Mouse (Mus musculus): ENCODE results near the gene Tmem80. TPM values are rescaled to one million over a fixed set of nuclear protein-coding genes. Genes with fewer than 3 reads are reported as not detected.

Tmem80 gene
- polyA plus RNA-seq, 1 experiment from 2014 or later = 54.4 TPM

- Histone ChIP-seq H3K9ac (no peak overlapping the region), H3K4me1 (0 out of 2 replicates have a peak, but pooled peaks cover 6% of the 10 kb centered on the region), H3K4me3 (replicated peaks) (no peak overlapping the region), H3K9me3 (replicated peaks) (no peaks in the 10 kb centered on the region), H3K4me2 (no peak overlapping the region), H3K27me3 (peaks cover 22% of the 10 kb centered on the region), H3K36me3 (no peaks in the 10 kb centered on the region), H3K27ac (no peak overlapping the region)
- no peak for ATAC-seq (replicated peaks; ENCODE audit: low FRiP score)
- 85% methylated on average over 4 of the region's 4 CpGs for WGBS
Observed at GRCm38 (mm10) chr7:141367358-141367757, 39.8 kb downstream of the Tmem80 start.

GRCm38 (mm10) chr7:141369918-141370317 is 42.4 kb downstream of the Tmem80 start:
- Histone ChIP-seq H3K9me3 (replicated peaks) (no peaks in the 10 kb centered on the region), H3K4me2 (no peak overlapping the region), H3K27ac (0 out of 2 replicates have a peak overlapping the region, but pooled peaks have one; percentile 13), H3K36me3 (no peaks in the 10 kb centered on the region), H3K9ac (no peak overlapping the region), H3K4me1 (0 out of 2 replicates have a peak, but pooled peaks cover 6% of the 10 kb centered on the region), H3K4me3 (replicated peaks) (no peak overlapping the region), H3K27me3 (peaks cover 9% of the 10 kb centered on the region; the same call in 1 of the 2 replicates)
- no peak for ATAC-seq (replicated peaks; ENCODE audit: low FRiP score)
- WGBS = 66% methylated on average over 5 of the region's 5 CpGs

GRCm38 (mm10) chr7:141371942-141372595 is 44.5 kb downstream of the Tmem80 start:
- H3K36me3 ChIP-seq = no peaks in the 10 kb centered on the region
- H3K4me2 ChIP-seq = no peak overlapping the region
- 0 out of 2 replicates have a peak, but pooled peaks cover 6% of the 10 kb centered on the region for H3K4me1 ChIP-seq
- H3K9me3 ChIP-seq (replicated peaks) = no peaks in the 10 kb centered on the region
- no peaks in the 10 kb centered on the region for H3K27me3 ChIP-seq
- no peak for ATAC-seq (replicated peaks; ENCODE audit: low FRiP score)
- 43% methylated on average over 6 of the region's 6 CpGs for WGBS
- no peak overlapping the region for H3K4me3 ChIP-seq (replicated peaks)
- H3K27ac ChIP-seq = peak overlapping the region; percentile 45
- H3K9ac ChIP-seq = no peak overlapping the region

- 62% methylated on average over 6 of the region's 6 CpGs for WGBS
- ATAC-seq (replicated peaks; ENCODE audit: low FRiP score) = no peak
- Histone ChIP-seq H3K27me3 (no peaks in the 10 kb centered on the region), H3K27ac (no peak overlapping the region), H3K36me3 (no peaks in the 10 kb centered on the region), H3K9me3 (replicated peaks) (no peaks in the 10 kb centered on the region), H3K4me1 (0 out of 2 replicates have a peak, but pooled peaks cover 6% of the 10 kb centered on the region), H3K4me3 (replicated peaks) (no peak overlapping the region), H3K9ac (no peak overlapping the region), H3K4me2 (no peak overlapping the region)
Observed at GRCm38 (mm10) chr7:141373611-141374010, 46.1 kb downstream of the Tmem80 start.

GRCm38 (mm10) chr7:141374399-141374798 is 46.9 kb downstream of the Tmem80 start:
- Histone ChIP-seq H3K4me2 (no peak overlapping the region), H3K4me3 (replicated peaks) (no peak overlapping the region), H3K9me3 (replicated peaks) (no peaks in the 10 kb centered on the region), H3K36me3 (no peaks in the 10 kb centered on the region), H3K4me1 (0 out of 2 replicates have a peak, but pooled peaks cover 6% of the 10 kb centered on the region), H3K27me3 (no peaks in the 10 kb centered on the region), H3K27ac (no peak overlapping the region), H3K9ac (no peak overlapping the region)
- no peak for ATAC-seq (replicated peaks; ENCODE audit: low FRiP score)

- H3K4me1 ChIP-seq = no peaks in the 10 kb centered on the region
- H3K27me3 ChIP-seq = 0 out of 2 replicates have a peak, but pooled peaks cover 4% of the 10 kb centered on the region
- no peak overlapping the region for H3K4me3 ChIP-seq (replicated peaks)
- no peak overlapping the region for H3K9ac ChIP-seq
- no peak for ATAC-seq (replicated peaks; ENCODE audit: low FRiP score)
- WGBS = 39% methylated on average over 4 of the region's 4 CpGs
- no peaks in the 10 kb centered on the region for H3K36me3 ChIP-seq
- H3K9me3 ChIP-seq (replicated peaks) = no peaks in the 10 kb centered on the region
- no peak overlapping the region for H3K27ac ChIP-seq
- H3K4me2 ChIP-seq = no peak overlapping the region
Observed at GRCm38 (mm10) chr7:141379584-141379983, 52.0 kb downstream of the Tmem80 start.

GRCm38 (mm10) chr7:141381068-141381835 is 53.7 kb downstream of the Tmem80 start:
- no peak overlapping the region for H3K4me2 ChIP-seq
- no peak overlapping the region for H3K27ac ChIP-seq
- 78% methylated on average over 4 of the region's 4 CpGs for WGBS
- no peak overlapping the region for H3K4me3 ChIP-seq (replicated peaks)
- H3K27me3 ChIP-seq = 0 out of 2 replicates have a peak, but pooled peaks cover 4% of the 10 kb centered on the region
- H3K9ac ChIP-seq = no peak overlapping the region
- no peak for ATAC-seq (replicated peaks; ENCODE audit: low FRiP score)
- H3K9me3 ChIP-seq (replicated peaks) = no peaks in the 10 kb centered on the region
- no peaks in the 10 kb centered on the region for H3K4me1 ChIP-seq
- H3K36me3 ChIP-seq = no peaks in the 10 kb centered on the region

Other genes with a start within 250 kb of the Tmem80 start
- gene Pkp3, start 249.5 kb upstream of the Tmem80 start, polyA plus RNA-seq (2015; fragmentation: Nextera tagmentation; extraction: Ambion mirVana) = 7.8 and 7.9 TPM in 2 replicates
- gene Sigirr, start 227.2 kb upstream of the Tmem80 start, polyA plus RNA-seq (2015; fragmentation: Nextera tagmentation; extraction: Ambion mirVana) = 20.8 and 24.7 TPM in 2 replicates
- 6.0 TPM in 2 replicates for gene Ano9, start 209.9 kb upstream of the Tmem80 start, polyA plus RNA-seq (2015; fragmentation: Nextera tagmentation; extraction: Ambion mirVana)
- 79.9 and 83.4 TPM in 2 replicates for gene Ptdss2, start 205.4 kb upstream of the Tmem80 start, polyA plus RNA-seq (2015; fragmentation: Nextera tagmentation; extraction: Ambion mirVana)
- gene Rnh1, start 154.9 kb upstream of the Tmem80 start, polyA plus RNA-seq (2015; fragmentation: Nextera tagmentation; extraction: Ambion mirVana) = 115 and 122 TPM in 2 replicates
- 92.1 and 98.0 TPM in 2 replicates for gene Hras, start 133.7 kb upstream of the Tmem80 start, polyA plus RNA-seq (2015; fragmentation: Nextera tagmentation; extraction: Ambion mirVana)
- 10.3 and 13.9 TPM in 2 replicates for gene Lrrc56, start 133.6 kb upstream of the Tmem80 start, polyA plus RNA-seq (2015; fragmentation: Nextera tagmentation; extraction: Ambion mirVana)
- gene Lmntd2, start 113.7 kb upstream of the Tmem80 start, polyA plus RNA-seq (2015; fragmentation: Nextera tagmentation; extraction: Ambion mirVana) = 3.4 and 3.5 TPM in 2 replicates
- gene Rassf7, start 111.9 kb upstream of the Tmem80 start, polyA plus RNA-seq (2015; fragmentation: Nextera tagmentation; extraction: Ambion mirVana) = 57.5 and 66.9 TPM in 2 replicates
- 73.1 and 78.3 TPM in 2 replicates for gene Phrf1, start 99.0 kb upstream of the Tmem80 start, polyA plus RNA-seq (2015; fragmentation: Nextera tagmentation; extraction: Ambion mirVana)
- 3.5 and 3.8 TPM in 2 replicates for gene Irf7, start 61.3 kb upstream of the Tmem80 start, polyA plus RNA-seq (2015; fragmentation: Nextera tagmentation; extraction: Ambion mirVana)
- gene Cdhr5, start 51.0 kb upstream of the Tmem80 start, polyA plus RNA-seq (2015; fragmentation: Nextera tagmentation; extraction: Ambion mirVana) = 8.2 and 8.6 TPM in 2 replicates
- 41.1 and 43.5 TPM in 2 replicates for gene Sct, start 48.6 kb upstream of the Tmem80 start, polyA plus RNA-seq (2015; fragmentation: Nextera tagmentation; extraction: Ambion mirVana)
- gene Drd4, start 35.7 kb upstream of the Tmem80 start, polyA plus RNA-seq (2015; fragmentation: Nextera tagmentation; extraction: Ambion mirVana) = 1.4 and 1.8 TPM in 2 replicates
- 68.2 and 81.1 TPM in 2 replicates for gene Deaf1, start within 50 bp of the Tmem80 start, polyA plus RNA-seq (2015; fragmentation: Nextera tagmentation; extraction: Ambion mirVana)
- gene Eps8l2, start 11.1 kb downstream of the Tmem80 start, polyA plus RNA-seq (2015; fragmentation: Nextera tagmentation; extraction: Ambion mirVana) = 33.1 and 39.6 TPM in 2 replicates
- gene Taldo1, start 64.5 kb downstream of the Tmem80 start, polyA plus RNA-seq (2015; fragmentation: Nextera tagmentation; extraction: Ambion mirVana) = 340 and 353 TPM in 2 replicates
- gene Gatd1, start 86.4 kb downstream of the Tmem80 start, polyA plus RNA-seq (2015; fragmentation: Nextera tagmentation; extraction: Ambion mirVana) = 61.5 and 61.8 TPM in 2 replicates
- 2.6 and 3.4 TPM in 2 replicates for gene Cend1, start 101.8 kb downstream of the Tmem80 start, polyA plus RNA-seq (2015; fragmentation: Nextera tagmentation; extraction: Ambion mirVana)
- 27.6 and 34.0 TPM in 2 replicates for gene Slc25a22, start 110.2 kb downstream of the Tmem80 start, polyA plus RNA-seq (2015; fragmentation: Nextera tagmentation; extraction: Ambion mirVana)
- 10.5 and 12.6 TPM in 2 replicates for gene Pidd1, start 116.3 kb downstream of the Tmem80 start, polyA plus RNA-seq (2015; fragmentation: Nextera tagmentation; extraction: Ambion mirVana)
- gene Rplp2, start 119.6 kb downstream of the Tmem80 start, polyA plus RNA-seq (2015; fragmentation: Nextera tagmentation; extraction: Ambion mirVana) = 1,339 and 1,510 TPM in 2 replicates
- gene Pnpla2, start 127.5 kb downstream of the Tmem80 start, polyA plus RNA-seq (2015; fragmentation: Nextera tagmentation; extraction: Ambion mirVana) = 36.3 and 41.7 TPM in 2 replicates
- gene Cracr2b, start 133.4 kb downstream of the Tmem80 start, polyA plus RNA-seq (2015; fragmentation: Nextera tagmentation; extraction: Ambion mirVana) = 19.3 and 22.0 TPM in 2 replicates
- 30.9 and 34.8 TPM in 2 replicates for gene Cd151, start 139.7 kb downstream of the Tmem80 start, polyA plus RNA-seq (2015; fragmentation: Nextera tagmentation; extraction: Ambion mirVana)
- 78.7 and 81.5 TPM in 2 replicates for gene Polr2l, start 147.4 kb downstream of the Tmem80 start, polyA plus RNA-seq (2015; fragmentation: Nextera tagmentation; extraction: Ambion mirVana)
- 91.6 and 93.4 TPM in 2 replicates for gene Tspan4, start 147.5 kb downstream of the Tmem80 start, polyA plus RNA-seq (2015; fragmentation: Nextera tagmentation; extraction: Ambion mirVana)
- 39.7 and 45.0 TPM in 2 replicates for gene Chid1, start 212.1 kb downstream of the Tmem80 start, polyA plus RNA-seq (2015; fragmentation: Nextera tagmentation; extraction: Ambion mirVana)
- 77.9 and 87.8 TPM in 2 replicates for gene Ap2a2, start 234.4 kb downstream of the Tmem80 start, polyA plus RNA-seq (2015; fragmentation: Nextera tagmentation; extraction: Ambion mirVana)

All from kidney, embryonic 15.5 days (tissue).